Mouse (Mus musculus) myocyte (in vitro differentiated cells): ENCODE data around the gene Ube2g2.

ENCODE experiments used
- E2F4 ChIP-seq: IDR thresholded peaks from one replicate; pipeline ENCODE4 v1.6.1; 2011; ENCODE audit warnings: mild to moderate bottlenecking, control low read depth, moderate library complexity; ENCODE audit not compliant: insufficient read depth
- MYOG ChIP-seq, 3 experiments: IDR thresholded peaks; one replicate each; pipeline ENCODE4 v1.6.1; 2011; ENCODE audit warnings: control low read depth in 2 of 3, low read depth in 2 of 3, mild to moderate bottlenecking in 2 of 3; ENCODE audit not compliant: insufficient read length in 2 of 3, control insufficient read depth in 1 of 3, insufficient read depth in 1 of 3
- REST ChIP-seq: IDR thresholded peaks from one replicate; pipeline ENCODE4 v1.6.1; 2011; ENCODE audit warnings: mild to moderate bottlenecking, control low read depth, moderate library complexity; ENCODE audit not compliant: insufficient read depth, insufficient read length
- USF1 ChIP-seq: IDR thresholded peaks from one replicate; pipeline ENCODE4 v1.6.1; 2011; ENCODE audit warnings: low read depth, mild to moderate bottlenecking, control low read depth, moderate library complexity

DNA sequence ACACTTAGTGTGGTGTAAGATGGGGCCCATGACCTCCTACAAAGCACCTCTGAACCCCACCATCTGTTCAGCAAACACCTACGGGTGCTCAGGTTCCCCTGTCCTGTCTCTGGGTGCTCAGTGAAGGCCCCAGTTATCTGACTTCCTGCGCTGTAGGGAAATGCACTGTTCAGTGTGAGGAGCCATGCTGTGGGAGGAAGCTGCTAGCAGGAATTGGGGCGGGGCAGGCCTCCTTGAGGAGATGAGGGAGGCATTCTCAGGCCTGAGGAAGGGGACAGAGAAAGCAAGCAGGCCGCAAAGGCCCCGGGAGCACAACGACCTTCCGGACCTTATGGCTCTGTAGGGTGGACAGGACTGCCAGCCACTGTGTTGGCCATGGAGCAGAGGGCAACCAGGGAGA is 33.0 kb upstream of the Ube2g2 start:
- no peak for TF ChIP-seq USF1
- no peak for TF ChIP-seq E2F4
- TF ChIP-seq MYOG (IDR thresholded peaks at IDR 0.05; ENCODE audit: control insufficient read depth in 1 of 3, insufficient read depth in 1 of 3, insufficient read length in 2 of 3, low read depth in 2 of 3): no peak
- TF ChIP-seq REST: no peak
